Mouse (Mus musculus): Measurements from ENCODE around the gene Znrf4. TPM values are rescaled to one million over a fixed set of nuclear protein-coding genes. Genes with fewer than 3 reads are reported as not detected.
A peak's percentile ranks its signal among the peaks of the same experiment; 100 is the strongest.

The Znrf4 gene
- not detected in 2 replicates for polyA plus RNA-seq (2015; fragmentation: Nextera tagmentation; extraction: Ambion mirVana)

DNA sequence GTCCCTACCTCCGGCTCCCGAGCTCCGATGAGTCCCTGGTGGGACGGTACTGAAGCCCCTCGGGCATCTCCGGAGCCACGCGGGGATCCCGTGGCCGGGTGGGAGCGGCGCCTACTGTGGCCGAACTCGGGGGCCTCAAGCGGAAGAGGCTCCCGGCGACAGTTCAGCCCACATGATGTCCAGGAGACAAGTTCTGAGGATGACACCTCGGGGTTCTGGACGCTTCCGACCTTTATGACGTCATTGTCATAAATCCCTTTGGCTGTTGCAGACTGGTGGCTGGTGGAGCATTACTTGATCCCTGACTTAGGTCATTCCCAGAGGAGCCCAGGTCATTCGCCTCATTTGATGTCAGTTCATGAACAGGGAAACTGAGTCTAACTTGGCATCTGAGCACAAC lies at the start of gene Znrf4:
TSS of gene Znrf4 (minus strand) at position 122 of the 400 bp plus-strand sequence.
- Histone ChIP-seq H3K9ac (no peak within 1 kb of the TSS), H3K4me3 (replicated peaks) (peak within 1 kb of the TSS; percentile 18; the same call in 1 of the 2 replicates), H3K27me3 (peaks cover 92% of the 10 kb centered on the region), H3K9me3 (replicated peaks) (no peaks in the 10 kb centered on the region), H3K27ac (replicated peaks) (no peak within 1 kb of the TSS), H3K36me3 (replicated peaks) (no peaks in the 10 kb centered on the region), H3K4me1 (replicated peaks) (peaks cover 20% of the 10 kb centered on the region), H3K4me2 (peak within 1 kb of the TSS; percentile 35)
- 55% methylated on average over 22 of the region's 22 CpGs for WGBS (ENCODE audit: insufficient replicate concordance)
- ATAC-seq (ENCODE audit: insufficient read depth), result no peak

DNA sequence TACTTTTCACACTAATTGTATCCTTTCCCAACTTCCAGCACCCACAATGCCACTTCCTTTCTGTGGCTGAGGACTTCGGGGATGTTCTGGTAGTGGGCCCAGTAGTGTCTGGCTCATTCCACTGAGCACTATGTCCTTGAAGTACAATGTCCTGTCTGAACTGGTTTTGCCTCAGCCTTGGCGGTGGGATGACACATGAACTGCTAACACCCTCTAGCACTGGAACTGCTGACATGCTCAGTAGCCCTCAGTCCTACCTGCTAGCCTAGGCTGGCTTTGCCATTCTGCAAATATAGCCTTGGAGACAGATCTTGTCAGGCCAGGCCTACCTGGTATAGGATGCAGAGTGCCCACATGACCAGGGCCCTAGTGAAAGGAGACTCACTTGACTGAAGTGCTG lies 49.6 kb upstream of the Znrf4 start:
- Histone ChIP-seq H3K9me3 (replicated peaks) (no peaks in the 10 kb centered on the region), H3K4me2 (no peak overlapping the region), H3K9ac (no peak overlapping the region), H3K4me1 (replicated peaks) (0 out of 2 replicates have a peak, but pooled peaks cover 2% of the 10 kb centered on the region), H3K36me3 (replicated peaks) (peaks cover 60% of the 10 kb centered on the region), H3K4me3 (replicated peaks) (no peak overlapping the region), H3K27me3 (no peaks in the 10 kb centered on the region), H3K27ac (replicated peaks) (no peak overlapping the region)
- WGBS (ENCODE audit: insufficient replicate concordance), result 77% methylated on average over 2 of the region's 2 CpGs
- no peak for ATAC-seq (ENCODE audit: insufficient read depth)

DNA sequence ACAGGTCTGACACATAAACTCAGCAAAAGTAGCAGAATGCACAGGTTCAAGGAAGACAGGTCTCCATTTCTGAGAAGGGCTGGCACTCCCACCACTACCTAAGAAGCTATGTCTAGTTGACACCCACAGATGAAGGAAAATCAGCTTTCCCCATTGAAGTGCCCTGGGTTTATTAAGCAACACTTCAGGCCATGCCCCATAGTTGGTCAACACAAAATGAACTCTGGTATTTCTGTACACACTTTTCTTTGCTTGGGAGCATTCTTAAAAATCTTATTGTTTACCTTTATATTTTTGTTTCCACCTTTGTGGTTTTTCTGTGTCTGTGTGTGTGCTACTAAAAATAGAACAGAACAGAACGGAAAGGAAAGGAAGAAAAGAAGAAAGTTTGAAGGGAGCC lies 47.9 kb upstream of the Znrf4 start:
- 50% methylated on average over 1 of the region's 1 CpGs for WGBS (ENCODE audit: insufficient replicate concordance)
- Histone ChIP-seq H3K27ac (replicated peaks) (no peak overlapping the region), H3K9me3 (replicated peaks) (no peaks in the 10 kb centered on the region)

DNA sequence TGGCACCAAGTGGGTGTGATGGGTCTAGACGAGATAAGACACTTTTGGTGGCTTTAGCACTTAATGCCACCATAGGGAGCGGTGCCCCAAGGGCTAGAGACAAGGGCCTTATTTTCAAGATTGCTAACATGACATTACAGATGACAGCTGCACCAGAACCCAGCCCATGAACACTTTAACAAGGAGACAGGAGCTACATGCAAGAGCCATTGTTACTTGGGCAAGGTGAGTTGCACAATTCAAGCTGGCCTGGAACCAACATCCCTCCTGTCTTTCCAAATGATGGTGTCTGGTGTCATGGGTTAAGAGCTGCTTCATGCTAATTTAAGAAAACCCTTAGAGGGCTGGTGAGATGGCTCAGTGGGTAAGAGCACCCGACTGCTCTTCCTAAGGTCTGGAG lies 47.2 kb upstream of the Znrf4 start:
- Histone ChIP-seq H3K36me3 (replicated peaks) (peaks cover 35% of the 10 kb centered on the region), H3K4me1 (replicated peaks) (0 out of 2 replicates have a peak, but pooled peaks cover 2% of the 10 kb centered on the region), H3K4me2 (no peak overlapping the region), H3K27ac (replicated peaks) (no peak overlapping the region), H3K9me3 (replicated peaks) (no peaks in the 10 kb centered on the region), H3K9ac (no peak overlapping the region), H3K27me3 (no peaks in the 10 kb centered on the region), H3K4me3 (replicated peaks) (no peak overlapping the region)
- 42% methylated on average over 3 of the region's 3 CpGs for WGBS (ENCODE audit: insufficient replicate concordance)
- no peak for ATAC-seq (ENCODE audit: insufficient read depth)

More for the DNA sequence above, 47.9 kb upstream of the Znrf4 start:
- H3K9ac ChIP-seq, result no peak overlapping the region
- no peak overlapping the region for H3K4me2 ChIP-seq
- peaks cover 43% of the 10 kb centered on the region for H3K36me3 ChIP-seq (replicated peaks)
- H3K4me1 ChIP-seq (replicated peaks), result 0 out of 2 replicates have a peak, but pooled peaks cover 2% of the 10 kb centered on the region
- ATAC-seq (ENCODE audit: insufficient read depth), result no peak
- no peaks in the 10 kb centered on the region for H3K27me3 ChIP-seq
- H3K4me3 ChIP-seq (replicated peaks), result no peak overlapping the region

DNA sequence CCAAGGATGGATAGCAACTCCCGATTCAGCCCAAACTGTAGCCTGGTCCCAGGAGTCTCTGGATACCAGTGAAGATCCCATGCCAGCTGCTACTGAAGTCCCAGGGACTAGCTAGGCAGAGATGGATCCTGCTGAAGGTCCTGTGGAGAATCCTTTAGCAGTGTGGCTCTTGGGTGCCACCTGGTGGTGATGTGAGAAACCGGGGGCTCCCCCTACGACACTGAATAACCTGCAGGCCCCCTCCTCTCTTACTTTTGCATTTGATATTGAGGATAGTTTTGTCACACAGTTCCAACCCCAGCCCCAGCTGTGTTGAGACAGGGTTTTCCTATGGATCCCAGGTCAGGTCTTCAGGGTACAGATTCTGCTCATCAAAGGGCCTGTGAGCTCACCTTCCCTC lies 46.2 kb upstream of the Znrf4 start:
- ATAC-seq (ENCODE audit: insufficient read depth), result no peak
- no peak overlapping the region for H3K4me3 ChIP-seq (replicated peaks)
- no peaks in the 10 kb centered on the region for H3K9me3 ChIP-seq (replicated peaks)
- no peak overlapping the region for H3K9ac ChIP-seq
- H3K36me3 ChIP-seq (replicated peaks), result peaks cover 26% of the 10 kb centered on the region
- WGBS (ENCODE audit: insufficient replicate concordance), result 10% methylated on average over 3 of the region's 3 CpGs
- H3K27me3 ChIP-seq, result no peaks in the 10 kb centered on the region
- H3K4me1 ChIP-seq (replicated peaks), result 0 out of 2 replicates have a peak, but pooled peaks cover 2% of the 10 kb centered on the region
- no peak overlapping the region for H3K27ac ChIP-seq (replicated peaks)
- no peak overlapping the region for H3K4me2 ChIP-seq

DNA sequence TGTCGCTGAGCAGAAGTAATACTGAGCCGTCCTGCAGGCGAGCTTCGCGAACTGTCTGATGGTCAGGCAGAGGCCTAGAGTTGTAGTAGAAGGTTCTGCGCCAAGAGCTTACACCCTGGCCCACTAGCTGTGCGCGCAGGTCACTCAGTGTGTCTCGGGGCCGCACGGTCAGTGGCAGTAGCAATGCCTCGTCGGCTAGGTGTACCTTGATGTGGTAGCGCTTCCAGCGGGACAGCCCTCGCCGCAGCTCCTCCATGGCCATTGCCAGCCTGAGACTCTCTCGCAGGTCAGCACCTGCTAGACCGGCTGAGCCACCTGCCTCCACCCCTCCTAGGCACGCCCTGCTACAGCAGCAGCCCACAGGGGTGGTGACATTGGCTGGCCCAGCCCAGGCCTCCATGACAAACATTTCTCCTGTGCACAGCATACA lies 41.9 kb upstream of the Znrf4 start, which contains the start of gene Gm20219:
TSS of gene Gm20219 (minus strand) at position 266 of the 430 bp plus-strand sequence.
- 66% methylated on average over 20 of the region's 20 CpGs for WGBS (ENCODE audit: insufficient replicate concordance)
- no peaks in the 10 kb centered on the region for H3K9me3 ChIP-seq (replicated peaks)
- no peaks in the 10 kb centered on the region for H3K27me3 ChIP-seq
- no peaks in the 10 kb centered on the region for H3K4me1 ChIP-seq (replicated peaks)
- ATAC-seq (ENCODE audit: insufficient read depth), result no peak; the same call in 1 of the 2 replicates
- H3K4me3 ChIP-seq (replicated peaks), result no peak within 1 kb of the TSS
- no peaks in the 10 kb centered on the region for H3K36me3 ChIP-seq (replicated peaks)
- no peak within 1 kb of the TSS for H3K9ac ChIP-seq
- no peak within 1 kb of the TSS for H3K4me2 ChIP-seq
- H3K27ac ChIP-seq (replicated peaks), result no peak within 1 kb of the TSS

DNA sequence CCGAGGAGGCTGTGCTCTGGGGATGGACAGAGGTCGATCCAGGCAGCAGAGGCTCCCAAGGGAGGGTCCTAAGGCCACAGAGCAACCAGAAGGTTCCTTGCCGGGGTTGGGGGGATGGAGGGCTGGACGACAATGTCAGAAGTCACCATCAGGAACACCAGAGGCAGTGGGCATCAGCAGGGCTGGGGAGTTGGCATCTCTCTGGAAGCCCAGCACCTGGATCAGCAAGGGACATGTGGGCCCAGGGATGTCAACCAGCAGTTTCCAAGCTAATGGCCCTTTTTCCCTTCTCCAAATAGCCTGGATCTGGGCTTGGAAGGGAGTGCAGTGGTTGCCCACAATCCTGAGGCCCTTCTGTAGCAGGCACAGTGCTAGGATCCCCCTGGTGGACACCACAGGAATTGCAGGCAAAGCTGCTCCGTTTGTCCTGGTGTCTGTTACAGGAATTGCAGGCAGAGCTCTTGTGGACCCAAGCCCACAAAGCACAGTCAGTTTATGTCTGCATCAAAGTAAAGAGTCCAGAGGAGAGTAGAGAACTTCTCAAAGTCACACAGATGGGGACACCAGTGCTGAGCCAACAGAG lies 40.6 kb upstream of the Znrf4 start:
- no peak overlapping the region for H3K9ac ChIP-seq
- H3K4me3 ChIP-seq (replicated peaks), result no peak overlapping the region
- 49% methylated on average over 5 of the region's 5 CpGs for WGBS (ENCODE audit: insufficient replicate concordance)
- no peaks in the 10 kb centered on the region for H3K27me3 ChIP-seq
- ATAC-seq (ENCODE audit: insufficient read depth), result no peak
- no peak overlapping the region for H3K4me2 ChIP-seq
- no peaks in the 10 kb centered on the region for H3K36me3 ChIP-seq (replicated peaks)
- H3K27ac ChIP-seq (replicated peaks), result no peak overlapping the region
- no peaks in the 10 kb centered on the region for H3K4me1 ChIP-seq (replicated peaks)
- H3K9me3 ChIP-seq (replicated peaks), result no peaks in the 10 kb centered on the region

DNA sequence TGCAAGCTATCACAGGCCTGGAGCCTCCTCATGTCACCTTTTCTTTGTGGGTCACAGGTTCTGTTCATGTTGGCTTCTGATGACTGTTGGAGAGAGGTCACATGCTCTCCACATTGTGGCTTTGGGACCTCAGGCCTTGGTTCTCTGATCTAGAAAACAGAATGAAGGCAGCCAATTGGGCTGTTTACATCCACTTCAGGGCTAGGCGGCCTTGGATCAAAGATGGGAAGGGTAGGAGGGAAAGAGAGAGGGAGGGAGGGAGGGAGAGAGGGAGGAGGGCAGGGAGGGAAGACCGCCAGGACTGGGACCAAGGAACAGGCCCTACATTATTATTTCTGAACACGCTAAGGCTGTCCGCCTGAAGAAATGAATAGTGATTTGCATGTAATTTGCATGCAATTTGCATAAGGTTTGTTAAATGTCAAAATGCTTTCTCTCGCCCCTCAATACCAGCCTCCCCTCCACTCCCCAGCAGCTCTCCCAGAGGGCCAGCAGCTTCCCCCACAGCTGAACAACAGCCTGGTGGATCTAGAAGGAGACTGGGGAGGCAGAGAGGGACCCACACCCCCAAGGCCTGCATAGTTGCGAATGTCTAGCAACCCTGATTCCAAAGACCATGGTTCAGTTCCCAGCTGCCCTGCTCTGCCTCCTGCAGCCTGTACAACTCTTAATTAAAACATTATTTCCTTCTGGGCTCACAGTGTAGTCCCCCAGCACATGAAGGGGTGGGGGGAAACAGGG lies 39.8 kb upstream of the Znrf4 start:
- 76% methylated on average over 6 of the region's 6 CpGs for WGBS (ENCODE audit: insufficient replicate concordance)
- H3K9ac ChIP-seq, result no peak overlapping the region
- H3K4me2 ChIP-seq, result no peak overlapping the region
- H3K4me3 ChIP-seq (replicated peaks), result no peak overlapping the region
- ATAC-seq (ENCODE audit: insufficient read depth), result no peak
- H3K9me3 ChIP-seq (replicated peaks), result no peaks in the 10 kb centered on the region
- no peak overlapping the region for H3K27ac ChIP-seq (replicated peaks)
- no peaks in the 10 kb centered on the region for H3K36me3 ChIP-seq (replicated peaks)
- H3K27me3 ChIP-seq, result no peaks in the 10 kb centered on the region
- no peaks in the 10 kb centered on the region for H3K4me1 ChIP-seq (replicated peaks)

DNA sequence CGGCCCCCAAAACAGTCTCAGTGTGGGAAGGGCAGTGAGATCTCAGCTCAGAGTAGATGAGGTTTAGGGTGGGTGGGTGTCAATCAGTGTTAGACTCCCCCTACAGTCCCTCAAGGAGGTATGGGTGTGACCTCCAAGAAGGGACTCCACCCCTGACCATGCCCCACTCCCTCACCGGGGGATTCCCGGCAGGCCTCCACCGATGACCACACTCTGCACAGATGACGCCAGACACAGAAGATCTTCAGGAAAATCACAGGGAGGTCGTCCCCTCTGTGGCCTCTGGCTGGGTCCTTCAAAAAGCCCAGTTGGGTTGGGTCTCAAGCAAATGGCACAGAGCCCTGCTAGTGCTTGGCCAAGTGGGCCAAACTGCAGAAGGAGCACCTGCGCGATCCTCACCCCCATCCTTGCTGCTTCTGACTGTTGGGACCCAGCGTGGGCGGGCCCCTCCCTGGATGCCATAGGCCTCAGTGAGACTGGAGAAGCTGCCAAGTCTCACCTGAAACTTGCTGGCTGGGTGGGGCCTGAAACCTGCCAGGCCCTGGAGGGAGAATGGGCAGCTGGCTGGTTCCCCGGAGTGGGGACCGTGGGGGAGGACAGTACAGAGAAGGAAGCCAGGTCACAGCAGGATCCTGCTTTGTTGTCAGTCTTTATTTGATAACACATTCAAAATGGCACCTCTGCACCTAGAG lies 38.7 kb upstream of the Znrf4 start:
- Histone ChIP-seq H3K9me3 (replicated peaks) (no peaks in the 10 kb centered on the region), H3K27me3 (no peaks in the 10 kb centered on the region), H3K9ac (no peak overlapping the region), H3K4me3 (replicated peaks) (no peak overlapping the region), H3K4me1 (replicated peaks) (0 out of 2 replicates have a peak, but pooled peaks cover 1% of the 10 kb centered on the region), H3K4me2 (no peak overlapping the region), H3K36me3 (replicated peaks) (no peaks in the 10 kb centered on the region), H3K27ac (replicated peaks) (no peak overlapping the region)
- ATAC-seq (ENCODE audit: insufficient read depth), result no peak
- WGBS (ENCODE audit: insufficient replicate concordance), result 64% methylated on average over 12 of the region's 12 CpGs

DNA sequence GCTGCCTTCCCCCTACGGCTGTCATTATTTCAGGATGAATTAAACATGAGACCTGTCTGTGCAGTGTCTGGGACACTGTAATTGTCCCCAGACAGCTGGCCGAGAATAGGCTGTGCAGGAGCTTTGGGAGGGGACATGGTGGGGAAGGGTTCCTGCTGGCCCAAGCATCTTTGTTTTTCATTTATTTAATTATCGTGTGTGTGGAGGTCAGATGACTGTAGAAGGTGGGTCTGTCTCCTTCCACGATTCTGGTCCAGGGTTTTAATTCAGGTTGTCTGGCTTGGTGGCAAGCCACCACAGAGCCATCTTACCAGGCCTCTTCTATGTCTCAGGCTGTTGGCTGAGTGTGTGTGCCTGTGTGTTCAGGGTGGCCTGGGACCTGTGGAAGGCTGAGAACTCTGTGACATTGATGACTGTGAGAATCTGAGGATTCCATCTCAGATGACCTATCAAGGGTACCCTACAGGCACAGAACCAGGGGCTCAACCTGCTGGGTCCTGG lies 36.4 kb upstream of the Znrf4 start:
- Histone ChIP-seq H3K4me1 (replicated peaks) (0 out of 2 replicates have a peak, but pooled peaks cover 4% of the 10 kb centered on the region), H3K27me3 (no peaks in the 10 kb centered on the region)

More for the DNA sequence above, 36.4 kb upstream of the Znrf4 start:
- ATAC-seq (ENCODE audit: insufficient read depth), result no peak
- Histone ChIP-seq H3K9me3 (replicated peaks) (no peaks in the 10 kb centered on the region), H3K9ac (no peak overlapping the region), H3K4me2 (no peak overlapping the region), H3K27ac (replicated peaks) (no peak overlapping the region), H3K4me3 (replicated peaks) (no peak overlapping the region), H3K36me3 (replicated peaks) (no peaks in the 10 kb centered on the region)
- WGBS (ENCODE audit: insufficient replicate concordance), result 58% methylated on average over 4 of the region's 4 CpGs

All from liver, embryonic 15.5 days (tissue).